Comparison of ENCODE assay signal across 22 mouse cellular contexts in the genomic region with DNA sequence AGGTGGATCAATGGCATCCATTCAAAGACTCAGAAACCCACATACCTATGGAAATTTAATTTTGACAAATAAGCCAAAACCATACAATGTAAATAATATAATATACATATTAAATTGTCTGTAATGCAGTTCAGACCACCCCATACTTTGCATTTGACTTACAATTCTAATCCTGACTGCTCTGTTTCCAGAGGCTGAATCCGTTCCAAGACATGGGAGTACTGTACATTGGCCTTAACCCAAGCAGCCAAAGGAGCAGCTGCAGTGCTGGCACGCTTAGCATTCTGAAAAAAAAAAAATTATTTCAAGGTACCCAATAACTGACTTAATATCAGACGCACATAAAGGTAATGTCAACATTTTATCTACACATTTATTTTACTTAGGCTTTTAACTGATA.
A peak's percentile ranks its signal among the peaks of the same experiment; 100 is the strongest.
DNase-seq lines count a peak whose midpoint lies in the region; ATAC-seq and TF ChIP-seq lines count a peak whose summit lies in the region.
"Had no signal": no experiment of that assay in that cellular context is flagged by ENCODE, and none has a peak within 500 bp of the region (broad histone marks: within the 10 kb centered on the region; RNA-seq: fewer than 3 reads in every experiment).

No protein-coding gene starts in this region.

- peaks cover 11% of the 10 kb centered on the region; the same call in 1 of the 2 replicates for H3K36me3 ChIP-seq in hindbrain, postnatal 0 days (ENCODE audit: insufficient read depth, low read length)
- peaks cover 30% of the 10 kb centered on the region for H3K36me3 ChIP-seq in hindbrain, embryonic 14.5 days (replicated peaks; ENCODE audit: control insufficient read depth, insufficient read depth)
- H3K36me3 ChIP-seq in midbrain, postnatal 0 days (ENCODE audit: insufficient read depth, low read length): peaks cover 6% of the 10 kb centered on the region
- H3K36me3 ChIP-seq in midbrain, embryonic 16.5 days (ENCODE audit: control insufficient read depth, insufficient read depth, low read length): peaks cover 8% of the 10 kb centered on the region
- H3K36me3 ChIP-seq: liver, embryonic 13.5 days; stomach, embryonic 15.5 days had no signal

- H3K4me1 ChIP-seq in hindbrain, postnatal 0 days (ENCODE audit: insufficient read depth, low read length): no peaks in the 10 kb centered on the region
- no peaks in the 10 kb centered on the region for H3K4me1 ChIP-seq in hindbrain, embryonic 14.5 days (replicated peaks; ENCODE audit: control insufficient read depth, insufficient read depth, low read length)
- H3K4me1 ChIP-seq in midbrain, postnatal 0 days (ENCODE audit: insufficient read depth, low read length): no peaks in the 10 kb centered on the region
- H3K4me1 ChIP-seq in midbrain, embryonic 16.5 days (ENCODE audit: control insufficient read depth, insufficient read depth, low read length): no peaks in the 10 kb centered on the region
- H3K4me1 ChIP-seq: embryonic facial prominence, embryonic 13.5 days; heart, embryonic 15.5 days; liver, embryonic 13.5 days; midbrain, embryonic 12.5 days; neural tube, embryonic 15.5 days; stomach, embryonic 15.5 days had no signal

- no peak overlapping the region for H3K27ac ChIP-seq in hindbrain, postnatal 0 days
- H3K27ac ChIP-seq in hindbrain, embryonic 14.5 days: no peak overlapping the region
- no peak overlapping the region for H3K27ac ChIP-seq in midbrain, postnatal 0 days (ENCODE audit: low read depth, low read length)
- no peak overlapping the region for H3K27ac ChIP-seq in midbrain, embryonic 16.5 days (ENCODE audit: low read length)
- H3K27ac ChIP-seq: embryonic facial prominence, embryonic 13.5 days; heart, embryonic 15.5 days; liver, embryonic 13.5 days; macrophage; midbrain, embryonic 12.5 days; neural tube, embryonic 15.5 days; stomach, embryonic 15.5 days had no signal

- H3K9me3 ChIP-seq in hindbrain, postnatal 0 days (ENCODE audit: low read length): no peaks in the 10 kb centered on the region
- no peaks in the 10 kb centered on the region for H3K9me3 ChIP-seq in hindbrain, embryonic 14.5 days (ENCODE audit: control insufficient read depth, low read length)
- no peaks in the 10 kb centered on the region for H3K9me3 ChIP-seq in midbrain, postnatal 0 days (ENCODE audit: low read length)
- H3K9me3 ChIP-seq in midbrain, embryonic 16.5 days (replicated peaks; ENCODE audit: control insufficient read depth, low read length, poor library complexity, severe bottlenecking): no peaks in the 10 kb centered on the region
- H3K9me3 ChIP-seq: embryonic facial prominence, embryonic 13.5 days; heart, embryonic 15.5 days; liver, embryonic 13.5 days; midbrain, embryonic 12.5 days; neural tube, embryonic 15.5 days; stomach, embryonic 15.5 days had no signal

- 60% methylated on average over 3 of the region's 3 CpGs for WGBS in hindbrain, postnatal 0 days
- 91% methylated on average over 3 of the region's 3 CpGs for WGBS in hindbrain, embryonic 14.5 days
- 87% methylated on average over 3 of the region's 3 CpGs for WGBS in midbrain, postnatal 0 days
- WGBS in midbrain, embryonic 16.5 days: 87% methylated on average over 3 of the region's 3 CpGs

- DNase-seq in cerebellum, adult 11 months: peak; percentile 2
- peak; percentile 64 for DNase-seq in hindbrain, postnatal 0 days (ENCODE audit: low spot score)
- no peak for DNase-seq in hindbrain, embryonic 14.5 days (ENCODE audit: low spot score)
- DNase-seq in midbrain, postnatal 0 days (ENCODE audit: low spot score): peak; percentile 47
- DNase-seq in thymus, postnatal 0 days (ENCODE audit: low spot score): no peak
- DNase-seq: heart, adult 11 months; kidney, adult 2 months; kidney, postnatal 10 days; liver, embryonic 13.5 days; right cerebral cortex, postnatal 14 days; thymus, adult 18-20 months had no signal

- H3K9ac ChIP-seq in hindbrain, postnatal 0 days (replicated peaks; ENCODE audit: low read length): no peak overlapping the region
- no peak overlapping the region for H3K9ac ChIP-seq in hindbrain, embryonic 14.5 days
- H3K9ac ChIP-seq in midbrain, postnatal 0 days (replicated peaks; ENCODE audit: low read length, poor library complexity, severe bottlenecking): no peak overlapping the region
- H3K9ac ChIP-seq in midbrain, embryonic 16.5 days (ENCODE audit: low read depth, low read length): no peak overlapping the region
- H3K9ac ChIP-seq: embryonic facial prominence, embryonic 13.5 days; heart, embryonic 15.5 days; liver, embryonic 13.5 days; midbrain, embryonic 12.5 days; neural tube, embryonic 15.5 days; stomach, embryonic 15.5 days had no signal

- no peak for ATAC-seq in cerebellum, adult (ENCODE audit: insufficient number of reproducible peaks, low FRiP score, low TSS enrichment)
- no peak for ATAC-seq in hindbrain, postnatal 0 days
- ATAC-seq in hindbrain, embryonic 14.5 days (ENCODE audit: low FRiP score): no peak
- no peak for ATAC-seq in midbrain, postnatal 0 days (ENCODE audit: low FRiP score)
- no peak for ATAC-seq in midbrain, embryonic 16.5 days
- no peak for ATAC-seq in erythroid progenitor cell, adult 5-6 weeks (replicated peaks; ENCODE audit: low FRiP score, poor library complexity, severe bottlenecking)
- ATAC-seq: CD4-positive, CD25-positive, alpha-beta regulatory T cell, adult 4 months; inflammation-experienced regulatory T-cells, adult 6 months had no signal

- no peak overlapping the region for H3K4me3 ChIP-seq in hindbrain, postnatal 0 days (ENCODE audit: low read length)
- H3K4me3 ChIP-seq in hindbrain, embryonic 14.5 days (replicated peaks; ENCODE audit: low read length): no peak overlapping the region
- H3K4me3 ChIP-seq in midbrain, postnatal 0 days (ENCODE audit: low read depth, low read length): no peak overlapping the region
- no peak overlapping the region for H3K4me3 ChIP-seq in midbrain, embryonic 16.5 days (ENCODE audit: low read depth, low read length)
- H3K4me3 ChIP-seq: embryonic facial prominence, embryonic 13.5 days; heart, embryonic 15.5 days; liver, embryonic 13.5 days; midbrain, embryonic 12.5 days; neural tube, embryonic 15.5 days; stomach, embryonic 15.5 days had no signal

- TF ChIP-seq CTCF in hindbrain, postnatal 0 days (IDR thresholded peaks at IDR 0.05; ENCODE audit: low read depth): no peak
- TF ChIP-seq CTCF in midbrain, postnatal 0 days (IDR thresholded peaks at IDR 0.05): no peak

- no peak overlapping the region for H3K4me2 ChIP-seq in hindbrain, postnatal 0 days (ENCODE audit: low read depth, low read length)
- no peak overlapping the region for H3K4me2 ChIP-seq in hindbrain, embryonic 14.5 days (replicated peaks)
- H3K4me2 ChIP-seq in midbrain, postnatal 0 days (ENCODE audit: low read depth, low read length, poor library complexity, severe bottlenecking): no peak overlapping the region
- no peak overlapping the region for H3K4me2 ChIP-seq in midbrain, embryonic 16.5 days (ENCODE audit: low read length)
- H3K4me2 ChIP-seq: embryonic facial prominence, embryonic 13.5 days; heart, embryonic 15.5 days; liver, embryonic 13.5 days; midbrain, embryonic 12.5 days; neural tube, embryonic 15.5 days; stomach, embryonic 15.5 days had no signal

- no peaks in the 10 kb centered on the region for H3K27me3 ChIP-seq in hindbrain, postnatal 0 days (ENCODE audit: insufficient read depth, low read length)
- H3K27me3 ChIP-seq in hindbrain, embryonic 14.5 days (ENCODE audit: control insufficient read depth, insufficient read depth, low read length): no peaks in the 10 kb centered on the region
- H3K27me3 ChIP-seq in midbrain, postnatal 0 days (ENCODE audit: insufficient read depth, low read length): no peaks in the 10 kb centered on the region
- no peaks in the 10 kb centered on the region for H3K27me3 ChIP-seq in midbrain, embryonic 16.5 days (ENCODE audit: control insufficient read depth, insufficient read depth, low read depth, low read length)
- H3K27me3 ChIP-seq: embryonic facial prominence, embryonic 13.5 days; heart, embryonic 15.5 days; liver, embryonic 13.5 days; midbrain, embryonic 12.5 days; neural tube, embryonic 15.5 days; stomach, embryonic 15.5 days had no signal

Comparison
In these comparisons a context has a peak if more than half of its experiments do, and no peak if none do; other contexts are left out.
1. DNase-seq: peak in cerebellum, adult 11 months (single experiment), hindbrain, postnatal 0 days (single experiment) and midbrain, postnatal 0 days (single experiment); none in hindbrain, embryonic 14.5 days (single experiment) and thymus, postnatal 0 days (single experiment).